Mouse (Mus musculus) heart, postnatal 25 days (tissue): ENCODE results near the gene Fbxl18. TPM values are rescaled to one million over a fixed set of nuclear protein-coding genes. Genes with fewer than 3 reads are reported as not detected.
A peak's percentile ranks its signal among the peaks of the same experiment; 100 is the strongest.

Experiments
- DNase-seq: peaks from one replicate; pipeline ENCODE4 v3.0.0; 2022; ENCODE audit warnings: low spot score
- intact Hi-C: fragments of 180-260 bp; cut with DNase I; formaldehyde crosslinking; loops from one replicate; pipeline ENCODE4 v1.15.1; 2025
- total RNA-seq, 2 experiments: library from RNA; stranded (reverse); gene quantifications; 2 replicates each; pipeline ENCODE4 v1.2.3; 2021

Fbxl18 gene
- total RNA-seq, 2 experiments from 2014 or later: 5.4 to 6.0 TPM

DNA sequence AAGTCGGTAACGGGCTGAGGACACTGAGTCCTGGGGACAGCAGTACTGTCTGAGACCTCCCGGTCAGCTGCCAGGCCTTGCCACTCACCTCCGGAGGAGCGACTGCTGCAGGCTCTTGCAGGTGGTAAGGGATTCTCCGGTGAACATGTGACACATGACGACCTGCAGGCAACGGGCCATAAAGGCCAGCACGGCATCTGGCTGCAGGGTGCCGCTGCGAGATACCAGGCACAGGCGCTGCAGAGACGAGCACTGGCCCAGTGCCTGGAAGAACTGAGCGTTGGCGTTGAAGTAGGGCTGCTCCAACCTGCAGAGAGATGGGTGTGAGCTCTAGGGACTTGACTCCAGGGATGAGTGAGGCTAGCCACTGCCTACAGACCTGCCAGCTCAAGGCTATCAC lies 16.7 kb downstream of the Fbxl18 start:
- intact Hi-C loops: loop anchor here (2.0 to 5.0 kb wide), 3 partner anchors 66 to 188 kb away; no protein-coding TSS in a partner anchor
- no peak for DNase-seq

DNA sequence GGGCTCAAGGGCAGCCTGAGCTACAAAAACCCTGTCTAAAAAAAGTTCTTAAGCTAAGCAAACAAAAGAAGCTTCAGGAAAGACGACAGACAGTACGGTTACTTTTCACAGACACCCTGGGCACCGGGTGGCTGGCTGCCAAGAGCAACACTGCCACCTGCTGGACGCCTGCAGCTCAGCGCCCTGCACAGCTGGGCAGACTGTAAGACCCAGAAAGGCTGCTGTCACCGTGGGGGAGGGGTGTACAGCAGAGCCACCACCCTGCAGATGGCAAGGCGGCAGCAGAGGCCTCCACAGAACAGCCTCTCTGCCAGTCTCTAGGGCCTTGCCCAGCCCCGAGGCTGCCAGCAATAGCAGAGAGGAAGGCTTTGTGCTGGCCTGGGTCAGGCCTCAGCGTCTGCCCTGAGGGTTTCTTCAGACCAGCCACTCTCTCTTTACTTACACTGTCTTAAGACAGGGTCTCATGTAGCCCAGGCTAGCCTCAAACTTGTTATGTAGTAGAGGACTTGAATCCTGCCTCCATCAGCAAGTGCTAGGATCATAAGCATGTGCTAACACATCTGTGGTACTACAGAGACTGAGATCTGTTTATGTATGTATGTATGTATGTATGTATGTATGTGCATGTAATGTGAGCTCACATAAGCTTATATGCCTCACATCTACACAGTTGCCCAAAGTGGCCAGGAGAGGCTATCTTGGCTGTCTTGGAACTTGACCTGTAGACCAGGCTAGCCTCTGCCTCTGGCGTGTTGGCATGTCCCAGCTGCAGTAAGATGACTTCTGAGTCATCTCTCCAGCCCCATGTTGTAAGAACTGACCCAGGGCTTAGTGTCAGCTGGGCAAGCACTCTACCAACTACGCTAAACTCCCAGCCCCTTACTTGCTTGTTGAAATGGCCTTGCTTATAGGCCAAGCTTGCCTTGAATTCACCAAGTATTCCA lies 17.6 kb downstream of the Fbxl18 start:
- DNase-seq: peak; percentile 64
- intact Hi-C loops: loop anchor here (1.0 to 5.0 kb wide), 4 partner anchors 65 to 189 kb away; no protein-coding TSS in a partner anchor

DNA sequence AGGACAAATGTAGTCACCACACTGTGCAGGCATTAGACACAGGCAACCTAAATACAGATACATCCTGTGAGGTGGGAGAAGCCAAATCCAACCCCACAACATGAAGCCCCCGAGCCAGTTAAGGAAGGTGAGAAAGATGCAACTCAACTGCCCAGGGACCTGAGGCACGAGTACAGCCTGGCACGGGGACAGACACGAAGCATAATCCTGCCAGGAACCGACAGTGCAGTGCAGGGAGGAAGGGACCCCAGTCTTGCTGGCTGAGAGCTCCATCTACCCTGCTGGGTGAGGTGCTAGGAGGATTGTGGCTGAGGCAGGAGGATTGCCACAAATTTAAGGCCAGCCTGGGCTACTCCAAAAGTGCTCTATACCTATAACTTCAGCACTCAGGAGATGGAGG lies 18.3 kb downstream of the Fbxl18 start:
- no peak for DNase-seq
- intact Hi-C loops: loop anchor here (1.0 to 5.0 kb wide), 2 partner anchors 65 to 106 kb away; no protein-coding TSS in a partner anchor

DNA sequence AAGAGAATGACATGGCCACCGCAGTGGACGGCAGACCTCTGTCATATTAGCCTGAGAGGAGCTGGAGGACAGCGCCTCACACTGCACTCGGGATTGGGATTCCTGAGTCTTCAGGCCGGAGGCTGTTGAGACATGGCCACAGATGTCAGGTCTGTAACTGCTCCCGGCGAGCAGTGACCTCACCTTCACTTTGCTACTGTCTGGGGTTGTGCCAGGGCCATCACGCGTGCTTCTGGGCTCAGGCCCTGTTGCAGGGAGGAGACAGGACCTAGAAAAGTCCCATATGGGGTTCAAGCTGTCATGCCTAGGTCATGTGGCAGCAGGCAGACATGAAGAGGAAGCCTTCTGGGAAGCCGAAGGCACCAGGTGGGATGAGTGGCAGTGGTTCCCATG lies 19.7 kb downstream of the Fbxl18 start:
- no peak for DNase-seq
- intact Hi-C loops: loop anchor here (5.0 kb wide), 1 partner anchor 63 kb away; no protein-coding TSS in a partner anchor

DNA sequence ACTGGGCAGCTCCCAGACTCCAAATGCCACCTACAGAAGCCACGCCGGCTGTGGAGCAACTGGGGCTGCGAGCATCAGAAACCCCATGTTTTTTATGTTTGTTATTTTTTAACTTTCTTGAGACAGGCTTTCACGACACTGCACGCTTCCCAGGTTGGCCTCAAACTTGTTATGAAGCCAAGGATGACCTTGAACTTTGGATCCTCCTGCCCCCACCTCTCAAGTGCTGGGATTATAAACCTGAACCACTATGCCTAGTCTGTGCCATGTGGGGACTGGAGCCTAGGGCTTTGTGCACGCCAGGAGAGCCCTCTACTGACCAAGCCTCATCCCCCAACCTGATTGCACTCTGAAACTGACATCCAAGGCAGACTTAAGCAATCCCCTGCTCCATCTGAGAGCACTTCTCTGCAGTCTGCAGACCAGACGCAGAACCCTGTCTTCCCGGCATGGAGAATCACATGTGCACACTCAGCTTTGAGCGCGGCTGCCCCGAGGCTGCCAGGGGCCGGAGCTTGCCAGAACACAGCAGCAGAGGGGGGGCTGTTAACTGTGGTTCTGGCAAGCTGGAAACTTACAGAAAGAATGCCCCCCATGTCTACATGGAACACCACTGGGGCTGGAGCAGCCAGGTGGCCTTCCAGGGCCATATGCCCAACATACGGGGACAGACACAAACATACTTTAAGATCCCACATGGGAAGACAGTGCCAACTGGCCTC lies 20.3 kb downstream of the Fbxl18 start:
- intact Hi-C loops: loop anchor here (5.0 kb wide), 1 partner anchor 63 kb away; no protein-coding TSS in a partner anchor
- no peak for DNase-seq

DNA sequence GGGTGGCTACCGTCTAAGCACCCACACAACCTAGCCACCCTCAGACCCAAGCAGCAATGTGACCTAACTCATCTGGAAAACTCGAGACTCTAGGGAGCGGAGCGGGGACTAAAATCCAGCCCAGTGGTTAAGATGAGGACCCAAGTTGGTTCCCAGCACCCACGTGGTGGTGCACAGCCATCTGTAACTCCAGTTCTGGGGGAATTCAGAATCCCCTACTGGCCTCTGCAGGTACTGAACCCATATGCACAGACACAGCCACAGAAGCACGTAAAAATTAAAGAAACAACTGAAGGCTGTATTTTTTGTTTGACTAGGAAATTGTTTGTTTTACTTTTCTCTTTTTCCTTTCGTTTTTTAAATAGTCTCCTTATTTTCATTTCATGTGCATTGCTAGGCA lies 21.5 kb downstream of the Fbxl18 start:
- DNase-seq: no peak
- intact Hi-C loops: no loop called here

DNA sequence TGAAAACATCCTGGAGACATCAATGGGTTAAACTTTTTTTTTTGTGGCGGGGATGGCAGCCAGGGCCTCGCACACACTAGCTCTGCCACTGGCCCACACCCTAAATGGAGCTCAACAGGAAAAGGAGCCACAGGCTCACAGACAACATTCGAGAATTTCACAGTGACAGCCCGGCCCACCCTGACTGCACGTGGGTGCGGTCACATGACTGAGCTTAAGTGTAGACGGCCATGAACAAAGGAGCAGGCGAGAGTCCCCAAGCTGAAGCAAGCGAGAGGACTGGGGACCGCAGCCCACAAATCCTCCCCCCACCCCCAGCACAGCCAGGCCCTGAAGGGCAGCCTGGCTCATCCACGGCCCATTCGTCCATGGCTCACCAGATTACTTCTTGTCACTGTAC lies 23.5 kb downstream of the Fbxl18 start:
- intact Hi-C loops: no loop called here
- no peak for DNase-seq

DNA sequence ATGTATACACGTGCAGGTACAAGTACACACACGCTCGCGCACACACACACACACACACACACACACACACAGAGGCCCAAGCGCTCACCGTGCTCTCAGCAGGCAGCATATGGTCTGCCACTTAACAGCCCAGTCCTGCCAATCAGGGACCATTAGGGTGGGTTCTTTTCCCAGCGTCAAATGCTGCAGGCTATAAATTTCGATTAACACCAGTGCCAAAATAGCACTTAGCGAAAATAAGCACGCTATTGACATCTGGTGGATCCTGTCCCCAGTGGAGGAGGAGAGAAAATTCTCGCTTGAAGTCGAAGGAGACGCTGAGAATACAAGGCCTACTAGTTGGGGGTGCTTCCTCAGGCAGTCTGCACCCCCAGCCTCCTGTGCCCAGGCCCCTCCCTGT lies 25.8 kb downstream of the Fbxl18 start:
- no peak for DNase-seq
- intact Hi-C loops: no loop called here

DNA sequence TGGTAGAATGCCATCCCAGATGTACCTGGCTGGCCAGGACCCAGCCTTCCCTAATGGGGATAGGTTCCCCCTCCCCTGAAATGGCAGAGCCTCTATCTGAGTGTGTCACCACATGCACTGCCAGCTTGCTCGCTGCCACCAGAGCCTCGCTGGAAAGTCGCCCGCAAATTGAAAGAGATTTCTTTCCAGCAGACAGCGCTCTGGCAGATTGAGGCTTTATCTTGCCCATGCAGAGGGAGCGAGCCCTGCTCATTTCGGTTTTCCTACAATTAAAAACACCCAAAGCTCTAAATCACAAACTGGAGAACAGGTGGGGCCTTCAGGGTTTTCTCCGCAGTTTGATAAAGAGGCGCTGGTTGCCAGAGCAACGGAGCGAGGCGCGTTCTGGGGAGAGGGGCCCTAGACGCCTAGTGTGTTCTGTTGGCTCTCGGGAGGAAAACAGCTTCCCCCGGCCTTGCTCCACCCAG lies 37.4 kb downstream of the Fbxl18 start:
- no peak for DNase-seq
- intact Hi-C loops: no loop called here

DNA sequence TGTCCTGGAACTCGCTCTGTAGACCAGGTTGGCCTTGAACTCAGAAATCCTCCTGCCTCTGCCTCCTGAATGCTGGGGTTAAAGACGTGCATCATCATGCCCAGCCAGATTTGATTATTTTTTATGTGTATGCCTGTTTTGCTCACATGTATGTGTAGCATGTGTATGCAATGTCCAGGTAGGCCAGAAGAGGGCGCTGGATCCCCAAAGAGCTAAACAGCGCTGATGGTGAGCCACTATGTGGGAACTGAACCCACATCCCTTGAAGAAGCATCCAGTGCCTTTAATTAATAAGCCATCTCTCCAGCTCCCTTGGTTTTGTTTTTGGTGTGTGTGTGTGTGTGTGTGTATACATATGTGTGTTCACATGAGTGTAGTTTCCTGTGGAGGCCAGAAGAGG lies 38.8 kb downstream of the Fbxl18 start:
- DNase-seq: no peak
- intact Hi-C loops: no loop called here

DNA sequence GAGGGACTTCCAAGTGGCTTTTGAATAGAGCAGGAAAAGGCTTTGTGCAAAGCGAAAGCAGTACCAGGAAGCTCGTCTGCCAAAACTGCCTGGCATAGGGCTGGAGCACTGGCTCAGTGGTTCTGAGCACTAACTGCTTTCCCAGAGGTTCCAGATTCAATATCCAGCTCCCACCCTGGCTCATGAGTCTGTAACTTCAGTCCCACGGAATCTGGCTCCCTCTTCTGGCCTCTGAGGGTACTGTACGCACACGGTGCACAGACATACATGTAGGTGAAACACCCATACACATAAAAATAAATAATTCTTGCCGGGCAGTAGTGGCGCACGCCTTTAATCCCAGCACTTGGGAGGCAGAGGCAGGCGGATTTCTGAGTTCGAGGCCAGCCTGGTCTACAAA lies 40.3 kb downstream of the Fbxl18 start:
- intact Hi-C loops: no loop called here
- DNase-seq: no peak

DNA sequence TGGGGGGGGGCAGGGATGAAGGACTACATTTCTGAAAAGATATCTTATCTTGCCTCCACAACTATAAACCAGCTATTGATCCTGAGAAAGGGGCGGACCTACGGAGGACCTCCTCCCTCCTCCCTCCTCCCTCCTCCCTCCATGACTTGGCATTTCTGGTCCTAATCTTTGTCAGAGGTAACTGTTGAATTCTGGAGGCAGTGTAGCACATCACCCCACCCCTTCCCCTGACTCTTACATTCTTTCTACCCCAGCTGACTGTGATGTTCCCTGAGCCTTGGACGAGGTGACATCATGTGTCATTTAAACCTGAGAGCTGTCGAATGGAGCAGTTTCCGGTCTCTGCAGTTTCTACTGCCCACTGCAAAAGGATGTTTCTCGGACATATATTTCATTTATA lies 41.6 kb downstream of the Fbxl18 start:
- DNase-seq: no peak
- intact Hi-C loops: no loop called here

DNA sequence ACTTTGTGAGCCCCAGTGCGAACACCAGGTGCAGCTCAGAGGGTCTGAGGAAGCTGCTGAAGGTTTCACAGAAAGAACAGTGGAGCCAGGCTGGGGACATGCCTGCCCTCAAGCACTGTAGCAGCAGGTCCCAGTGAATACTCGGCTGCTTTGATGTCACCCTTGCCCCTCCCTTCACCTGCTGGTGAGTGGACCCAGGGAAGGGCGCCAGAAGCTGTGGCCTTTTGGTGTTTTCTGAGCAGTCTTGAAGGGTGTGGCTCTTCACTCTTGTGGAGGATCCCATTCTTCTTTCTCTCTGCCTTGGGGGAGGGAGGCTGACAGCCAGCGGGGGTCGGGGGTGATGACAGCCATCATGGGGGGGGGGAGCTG lies 43.6 kb downstream of the Fbxl18 start:
- intact Hi-C loops: no loop called here
- DNase-seq: no peak

DNA sequence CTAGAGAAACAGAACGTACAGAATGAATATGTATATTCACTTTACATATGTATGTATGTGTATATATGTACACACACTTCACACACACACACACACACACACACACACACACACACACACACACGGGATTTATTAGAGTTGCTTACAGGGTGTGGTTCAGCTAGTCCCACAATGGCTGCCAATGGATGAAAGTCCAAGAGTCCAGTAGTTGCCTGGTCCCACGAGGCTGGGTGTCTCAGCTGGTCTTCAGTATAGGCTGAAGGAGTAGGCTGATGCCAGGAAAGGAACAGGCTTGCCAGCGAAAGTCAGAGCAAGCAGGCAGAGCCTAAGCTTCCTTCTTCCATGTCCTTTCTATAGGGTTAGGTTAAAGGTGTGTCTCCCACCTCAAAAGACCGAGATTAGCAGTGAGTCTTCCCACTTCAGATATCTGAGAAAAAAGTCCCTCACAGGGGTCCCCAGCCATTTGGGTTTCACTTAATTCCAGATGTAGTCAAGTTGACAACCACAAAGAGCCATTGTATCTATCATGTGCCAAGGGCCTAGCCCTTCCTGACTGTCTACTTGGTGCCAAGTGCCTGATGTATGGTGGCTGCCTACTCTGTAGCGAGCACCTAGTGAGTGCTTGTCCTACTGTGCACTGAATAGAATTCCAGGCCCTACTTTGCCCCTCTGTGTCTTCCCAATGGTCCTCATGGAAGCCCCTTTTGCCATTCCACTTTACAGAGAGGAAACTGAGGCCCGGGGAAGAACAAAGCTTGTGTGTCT lies 44.1 kb downstream of the Fbxl18 start:
- no peak for DNase-seq
- intact Hi-C loops: no loop called here

DNA sequence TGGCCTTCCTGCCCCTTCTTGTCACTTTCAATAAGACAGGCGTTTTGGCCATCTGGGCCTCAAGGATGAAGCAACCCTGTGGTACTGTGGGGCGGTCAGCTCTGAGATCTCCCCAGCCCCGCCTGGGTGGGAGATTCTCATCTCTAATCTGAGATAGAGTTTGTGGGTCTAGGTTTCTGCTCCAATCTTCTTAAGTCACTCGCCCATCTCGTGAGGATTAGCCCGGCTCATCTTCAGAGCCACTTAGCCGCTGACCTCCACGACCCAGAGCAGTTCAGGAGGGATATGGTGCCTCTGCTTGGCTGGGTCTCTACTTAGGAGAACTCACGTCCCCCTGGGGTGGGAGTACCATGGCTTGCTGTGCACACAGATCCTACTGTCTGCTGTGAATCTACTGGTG lies 44.7 kb downstream of the Fbxl18 start:
- intact Hi-C loops: no loop called here
- DNase-seq: no peak

DNA sequence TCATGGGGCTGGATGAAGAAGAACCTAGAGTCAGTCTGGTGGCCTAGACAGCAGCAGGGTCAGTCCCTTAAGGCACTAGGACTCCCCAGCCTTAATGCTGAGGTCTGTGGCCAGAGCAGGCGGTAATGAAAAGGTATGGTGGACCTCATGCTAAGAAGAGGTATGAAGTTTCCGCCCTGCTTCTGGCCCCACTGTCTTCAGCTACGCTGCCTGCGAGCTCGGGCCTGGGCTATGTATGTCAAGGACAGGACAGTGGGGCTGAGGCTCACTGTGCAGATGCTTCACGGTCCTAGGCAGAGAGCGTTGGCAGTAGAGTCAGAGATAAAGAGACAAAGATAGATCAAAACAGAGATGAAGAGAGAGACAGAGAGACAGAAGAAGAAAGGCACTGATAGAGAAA lies 46.3 kb downstream of the Fbxl18 start:
- intact Hi-C loops: no loop called here

DNA sequence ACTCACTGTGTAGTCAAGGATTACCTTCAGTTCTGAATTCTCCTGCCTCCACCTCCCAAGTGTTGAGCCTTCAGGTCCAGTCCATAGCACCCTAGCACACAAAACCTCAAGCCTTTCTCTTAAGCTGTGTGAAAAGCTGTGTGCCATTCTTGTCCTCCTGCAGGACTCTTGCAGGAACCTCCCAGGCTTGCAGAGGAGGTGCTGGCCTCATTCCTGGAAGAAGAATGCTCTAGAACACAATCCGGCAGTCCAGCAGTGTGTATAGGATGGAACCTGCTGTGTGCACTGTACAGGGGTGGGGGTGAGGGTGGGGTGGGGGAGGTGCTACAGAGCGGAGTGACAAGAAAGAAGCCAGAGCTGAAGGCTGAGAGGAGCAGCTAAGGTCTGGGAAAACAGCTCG lies 47.1 kb downstream of the Fbxl18 start:
- intact Hi-C loops: no loop called here
- no peak for DNase-seq

More for the DNA sequence above, 46.3 kb downstream of the Fbxl18 start:
- no peak for DNase-seq

DNA sequence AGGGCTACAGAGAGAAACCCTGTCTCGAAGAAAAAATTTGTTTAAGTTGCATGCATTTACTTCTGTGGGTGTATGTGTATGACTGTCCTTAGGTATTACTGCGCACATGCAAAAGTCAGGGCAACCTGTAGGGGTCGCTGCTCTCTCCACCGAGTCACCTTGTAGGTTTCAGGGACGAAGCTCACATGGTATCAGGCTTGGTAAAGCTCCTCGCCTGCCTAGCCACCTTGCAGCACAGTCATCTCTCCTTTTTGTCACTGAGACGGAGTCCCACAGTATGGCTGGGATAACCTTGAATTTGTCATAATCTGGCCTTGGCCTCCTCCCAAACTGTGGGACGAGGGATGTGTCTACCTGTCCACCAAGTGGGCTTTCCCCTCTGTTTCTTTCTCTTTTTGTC lies 50.8 kb downstream of the Fbxl18 start:
- no peak for DNase-seq
- intact Hi-C loops: no loop called here

DNA sequence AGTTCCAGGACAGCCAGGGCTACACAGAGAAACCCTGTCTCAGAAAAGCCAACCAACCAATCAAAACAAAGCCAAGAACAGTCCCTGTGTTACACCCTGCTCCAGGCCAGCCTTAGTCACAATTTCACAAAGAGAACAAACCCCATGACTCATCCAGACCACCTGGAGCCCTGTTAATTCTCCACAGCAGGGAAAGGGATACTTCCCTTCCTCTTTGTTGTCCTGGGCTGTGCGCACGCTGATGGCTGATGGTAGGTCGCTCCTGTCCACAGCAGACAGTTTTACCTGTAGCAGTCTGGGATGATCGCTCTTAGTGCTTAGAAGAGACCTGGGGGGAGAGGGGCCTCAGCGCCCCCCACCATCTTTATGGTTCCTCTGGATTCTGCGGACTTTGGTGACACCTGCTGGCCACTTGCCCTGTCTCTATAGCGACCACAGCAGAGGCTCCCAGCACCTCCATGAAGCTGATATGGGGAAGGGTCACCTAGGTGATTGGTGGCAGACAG lies 53.0 kb downstream of the Fbxl18 start:
- DNase-seq: no peak

More for the DNA sequence above, 53.0 kb downstream of the Fbxl18 start:
- intact Hi-C loops: loop anchor here (1.0 kb wide), 2 partner anchors 74 to 119 kb away; no protein-coding TSS in a partner anchor
